Mouse (Mus musculus) heart, postnatal 0 days (tissue): ENCODE results near the gene Slc44a5.

Experiments used
- CTCF ChIP-seq: IDR thresholded peaks from 2 replicates; pipeline ENCODE4 v1.5.1; 2016; ENCODE audit warnings: antibody characterized with exemption, control low read depth, low read depth
- EP300 ChIP-seq: IDR thresholded peaks from 2 replicates; pipeline ENCODE4 v1.6.1; 2016; ENCODE audit warnings: antibody characterized with exemption, low read depth

GRCm38 (mm10) chr3:154182987-154183386 lies 209.8 kb downstream of the Slc44a5 start:
- no peak for TF ChIP-seq CTCF
- no peak for TF ChIP-seq EP300
